Mouse (Mus musculus) gastrocnemius, adult 2 months (tissue): ENCODE measurements around the gene Fcer2a. TPM values are rescaled to one million over a fixed set of nuclear protein-coding genes. Genes with fewer than 3 reads are reported as not detected.

Experiments
- DNase-seq: peaks from one replicate; pipeline ENCODE4 v3.0.0; 2022
- H3K27ac ChIP-seq: fragments of 200-600 bp; 2 replicates; pipeline ENCODE4 v1.8.1; 2022; ENCODE audit warnings: mild to moderate bottlenecking
- H3K4me3 ChIP-seq: fragments of 200-600 bp; 2 replicates; pipeline ENCODE4 v1.8.1; 2022; ENCODE audit warnings: mild to moderate bottlenecking, moderate library complexity
- CTCF ChIP-seq: fragments of 200-600 bp; IDR thresholded peaks from 2 replicates; pipeline ENCODE4 v1.8.1; 2022; ENCODE audit warnings: antibody characterized with exemption, mild to moderate bottlenecking, moderate library complexity
- intact Hi-C: fragments of 180-260 bp; cut with DNase I; formaldehyde crosslinking; loops from one replicate; pipeline ENCODE4 v1.15.1; 2025
- total RNA-seq, 2 experiments: library from RNA; stranded (reverse); gene quantifications; 2 replicates each; pipeline ENCODE4 v1.2.3; 2021

Gene Fcer2a
- total RNA-seq, 2 experiments from 2014 or later: not detected

- DNase-seq: no peak
- TF ChIP-seq CTCF: no peak
- no peak overlapping the region for H3K27ac ChIP-seq
- H3K4me3 ChIP-seq: no peak overlapping the region
- intact Hi-C loops: no loop called here
Observed at GRCm38 (mm10) chr8:3687537-3687936, 6.4 kb downstream of the Fcer2a start.

- no peak overlapping the region for H3K27ac ChIP-seq
- no peak for DNase-seq
- TF ChIP-seq CTCF: no peak
- H3K4me3 ChIP-seq: no peak overlapping the region
- intact Hi-C loops: no loop called here
Observed at GRCm38 (mm10) chr8:3685422-3685821, 8.6 kb downstream of the Fcer2a start.

GRCm38 (mm10) chr8:3684530-3684929 is 9.4 kb downstream of the Fcer2a start:
- TF ChIP-seq CTCF: no peak
- Histone ChIP-seq H3K27ac (no peak overlapping the region), H3K4me3 (no peak overlapping the region)
- intact Hi-C loops: no loop called here
- DNase-seq: no peak

- no peak for TF ChIP-seq CTCF
- Histone ChIP-seq H3K27ac (no peak overlapping the region), H3K4me3 (no peak overlapping the region)
- intact Hi-C loops: no loop called here
- peak; percentile 45 for DNase-seq
Observed at GRCm38 (mm10) chr8:3683408-3684176, 10.4 kb downstream of the Fcer2a start.

- DNase-seq: no peak
- H3K27ac ChIP-seq: no peak overlapping the region
- intact Hi-C loops: no loop called here
- H3K4me3 ChIP-seq: no peak overlapping the region
- no peak for TF ChIP-seq CTCF
Observed at GRCm38 (mm10) chr8:3682435-3682834, 11.5 kb downstream of the Fcer2a start.

- intact Hi-C loops: loop anchor here (10.0 kb wide), 1 partner anchor 325 kb away; the partner anchor contains the start of gene A430078G23Rik
- Histone ChIP-seq H3K27ac (no peak overlapping the region), H3K4me3 (no peak overlapping the region)
- TF ChIP-seq CTCF: no peak
- DNase-seq: no peak
Observed at GRCm38 (mm10) chr8:3679656-3680055, 14.3 kb downstream of the Fcer2a start.

GRCm38 (mm10) chr8:3679236-3679635 is 14.7 kb downstream of the Fcer2a start:
- no peak overlapping the region for H3K27ac ChIP-seq

GRCm38 (mm10) chr8:3678831-3679230 is 15.1 kb downstream of the Fcer2a start:
- H3K27ac ChIP-seq: no peak overlapping the region
- no peak for DNase-seq
- no peak overlapping the region for H3K4me3 ChIP-seq
- intact Hi-C loops: loop anchor here (10.0 kb wide), 1 partner anchor 324 kb away; the partner anchor contains the start of gene A430078G23Rik
- no peak for TF ChIP-seq CTCF

More at GRCm38 (mm10) chr8:3679236-3679635, 14.7 kb downstream of the Fcer2a start:
- TF ChIP-seq CTCF: no peak
- H3K4me3 ChIP-seq: no peak overlapping the region
- intact Hi-C loops: loop anchor here (10.0 kb wide), 1 partner anchor 324 kb away; the partner anchor contains the start of gene A430078G23Rik
- DNase-seq: no peak

- Histone ChIP-seq H3K27ac (peak overlapping the region; percentile 95), H3K4me3 (peak overlapping the region; percentile 74)
- no peak for TF ChIP-seq CTCF
- intact Hi-C loops: loop anchor here (2.0 to 10.0 kb wide), 2 partner anchors 56 to 322 kb away; partner anchors contain the start of genes A430078G23Rik, Pet100 and Xab2
- DNase-seq: no peak
Observed at GRCm38 (mm10) chr8:3676993-3677579, 16.9 kb downstream of the Fcer2a start.

GRCm38 (mm10) chr8:3676131-3676992 is 17.6 kb downstream of the Fcer2a start, which contains the start of gene Trappc5:
Gene Trappc5 (plus strand): TSS chr8:3676299.
- Histone ChIP-seq H3K4me3 (peak within 1 kb of the TSS; percentile 74), H3K27ac (peak within 1 kb of the TSS; percentile 95)
- intact Hi-C loops: loop anchor here (2.0 to 10.0 kb wide), 2 partner anchors 56 to 322 kb away; partner anchors contain the start of genes A430078G23Rik, Pet100 and Xab2
- no peak; the same call in 1 of the 2 replicates for TF ChIP-seq CTCF
- DNase-seq: peak; percentile 95

GRCm38 (mm10) chr8:3674671-3675070 is 19.3 kb downstream of the Fcer2a start:
- intact Hi-C loops: loop anchor here (1.0 to 10.0 kb wide), 2 partner anchors 115 to 320 kb away; partner anchors contain the start of gene A430078G23Rik
- no peak for TF ChIP-seq CTCF
- DNase-seq: no peak
- Histone ChIP-seq H3K27ac (no peak overlapping the region), H3K4me3 (no peak overlapping the region)

GRCm38 (mm10) chr8:3671980-3672491 is 21.9 kb downstream of the Fcer2a start, which contains the start of gene Fcor:
Gene Fcor (minus strand): TSS chr8:3672362.
- H3K27ac ChIP-seq: peak within 1 kb of the TSS; percentile 46
- TF ChIP-seq CTCF: peak; percentile 91
- H3K4me3 ChIP-seq: peak within 1 kb of the TSS; percentile 78
- intact Hi-C loops: loop anchor here (1.0 to 10.0 kb wide), 2 partner anchors 113 to 317 kb away; partner anchors contain the start of gene A430078G23Rik
- peak; percentile 85 for DNase-seq
